20 mouse cellular contexts compared by ENCODE assay signal in the genomic region with DNA sequence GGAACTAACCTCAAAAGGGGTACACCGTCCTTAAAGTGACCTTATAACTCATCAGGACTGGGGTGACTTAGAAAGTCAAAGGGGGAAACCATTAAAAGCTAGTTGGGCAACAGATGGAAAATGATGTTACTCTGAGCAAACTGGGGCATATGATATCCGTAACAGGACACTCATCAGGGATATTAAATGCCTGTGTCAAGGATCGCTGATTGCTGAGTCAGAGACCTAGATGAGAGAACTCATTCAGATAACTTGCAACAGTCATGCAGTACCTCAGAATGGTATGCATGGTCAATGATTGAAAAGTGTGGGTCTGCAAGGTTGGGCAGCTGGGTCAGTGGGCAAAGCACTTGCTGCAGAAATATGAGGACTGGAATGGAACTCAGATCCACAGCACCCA. TPM values are rescaled to one million over a fixed set of nuclear protein-coding genes. Genes with fewer than 3 reads are reported as not detected.
"Had no signal": no experiment of that assay in that cellular context is flagged by ENCODE, and none has a peak within 500 bp of the region (broad histone marks: within the 10 kb centered on the region; RNA-seq: fewer than 3 reads in every experiment).

No protein-coding gene starts in this region.

- ATAC-seq: midbrain, embryonic 16.5 days had no signal

- H3K27me3 ChIP-seq: midbrain, embryonic 12.5 days; neural tube, embryonic 12.5 days; stomach, embryonic 15.5 days had no signal

- H3K4me3 ChIP-seq: midbrain, embryonic 10.5 days; midbrain, embryonic 12.5 days; neural tube, embryonic 12.5 days; stomach, embryonic 15.5 days had no signal

- DNase-seq: lung, embryonic 14.5 days; lung, postnatal 10 days; lung, postnatal 4 days; midbrain, embryonic 14.5 days; right cerebral cortex, postnatal 14 days; thymus, adult 2 months; thymus, postnatal 25 days; thymus, postnatal 4 days had no signal

- H3K27ac ChIP-seq: midbrain, embryonic 10.5 days; midbrain, embryonic 12.5 days; neural tube, embryonic 12.5 days; stomach, embryonic 15.5 days; stomach, postnatal 0 days had no signal

RNA-seq across cellular contexts. Expression of a gene that starts 41.0 kb away (rescaled TPM):
- total RNA-seq: megakaryocyte-erythroid progenitor cell, adult 5-6 weeks; neutrophil, adult 5-6 weeks had no signal
- polyA plus RNA-seq: lung, embryonic 14.5 days; midbrain, embryonic 14.5 days; neural tube, embryonic 14.5 days had no signal

RNA-seq across cellular contexts. Expression of a gene that starts 53.2 kb away (rescaled TPM):
- total RNA-seq: megakaryocyte, adult 5-6 weeks; megakaryocyte-erythroid progenitor cell, adult 5-6 weeks; neutrophil, adult 5-6 weeks had no signal
- polyA plus RNA-seq: lung, embryonic 14.5 days; lung, embryonic 16.5 days; midbrain, embryonic 12.5 days; midbrain, embryonic 14.5 days; midbrain, embryonic 16.5 days; neural tube, embryonic 12.5 days; neural tube, embryonic 14.5 days; stomach, postnatal 0 days; testis, adult 2 months had no signal
